Mouse (Mus musculus) C2C12 (cell line): Measurements from ENCODE around the gene Degs2.

Experiments used
- CEBPB ChIP-seq: IDR thresholded peaks from one replicate; pipeline ENCODE4 v1.6.1; 2011; ENCODE audit warnings: low read depth, mild to moderate bottlenecking, control low read depth, moderate library complexity
- CTCF ChIP-seq: IDR thresholded peaks from one replicate; pipeline ENCODE4 v1.5.1; 2011; ENCODE audit not compliant: control insufficient read depth, insufficient read depth, insufficient read length
- MYOD1 ChIP-seq: IDR thresholded peaks from one replicate; pipeline ENCODE4 v1.6.1; 2011; ENCODE audit warnings: low read depth; ENCODE audit not compliant: control insufficient read depth, insufficient read length
- MYOG ChIP-seq: IDR thresholded peaks from one replicate; pipeline ENCODE4 v1.6.1; 2011; ENCODE audit not compliant: control insufficient read depth, insufficient read length; ENCODE audit errors: extremely low read depth

DNA sequence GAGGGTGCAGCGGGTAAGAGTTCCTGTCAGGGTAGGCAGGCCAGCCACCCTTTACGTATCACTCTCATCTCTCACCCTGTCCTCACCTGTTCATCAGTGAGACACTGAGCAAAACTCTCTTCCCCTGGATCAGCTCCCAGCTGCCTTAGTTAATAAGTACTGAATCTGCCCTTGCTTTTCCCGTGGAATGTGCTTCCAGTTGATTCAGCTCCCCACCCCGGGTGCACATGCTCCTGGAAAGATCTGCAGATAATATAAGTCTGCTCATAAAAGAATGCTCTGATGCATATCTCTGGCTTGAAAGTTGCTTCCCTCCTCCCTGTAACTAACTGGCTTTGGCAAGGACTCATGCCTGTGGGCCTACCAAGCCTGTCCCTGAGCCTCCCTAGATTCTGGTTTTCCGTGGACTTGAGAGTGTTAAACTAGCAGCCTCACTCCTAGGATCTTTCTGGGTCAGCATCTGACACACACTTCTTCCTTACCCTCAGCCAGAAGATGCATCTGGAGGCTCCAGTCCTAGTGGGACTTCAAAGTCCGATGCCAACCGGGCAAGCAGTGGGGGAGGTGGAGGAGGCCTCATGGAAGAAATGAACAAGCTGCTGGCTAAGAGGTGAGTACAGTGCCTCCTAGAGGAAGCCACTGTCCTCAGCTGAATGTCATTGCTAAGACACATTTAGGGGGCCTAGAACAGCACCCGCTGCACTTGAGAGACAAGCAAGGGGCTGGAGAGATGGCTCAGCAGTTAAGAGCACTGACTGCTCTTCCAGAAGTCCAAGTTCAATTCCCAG lies 26.3 kb downstream of the Degs2 start:
- TF ChIP-seq CTCF (no peak), MYOG (no peak), MYOD1 (no peak), CEBPB (no peak)
